1 mouse cellular context compared by ENCODE assay signal in the genomic region with DNA sequence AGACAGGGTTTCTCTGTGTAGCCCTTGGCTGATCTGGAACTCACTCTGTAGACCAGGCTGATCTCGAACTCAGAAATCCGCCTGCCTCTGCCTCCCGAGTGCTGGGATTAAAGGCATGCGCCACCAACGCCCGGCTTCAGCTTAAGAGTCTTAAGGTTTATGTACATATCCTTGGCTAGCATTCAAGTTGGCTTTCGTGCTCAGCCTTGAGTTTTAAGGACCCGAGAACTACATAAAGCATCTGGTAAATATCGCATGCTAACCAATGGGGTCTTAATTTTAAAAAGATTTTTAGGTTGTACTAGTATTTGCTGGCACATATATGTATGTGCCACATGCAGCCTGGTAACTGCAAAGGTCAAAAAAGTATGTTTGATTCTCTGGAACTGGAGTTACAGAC.
TF ChIP-seq lines count a peak whose summit lies in the region.

No protein-coding gene starts in this region.

TF ChIP-seq in myocyte, 11 proteins besides CTCF, POLR2A, EP300 and RAD21 (continued from another document):
- TF ChIP-seq USF1 (IDR thresholded peaks at IDR 0.05; ENCODE audit: low read depth) (no peak), REST (IDR thresholded peaks at IDR 0.05; ENCODE audit: insufficient read depth, insufficient read length) (no peak), TCF12 (IDR thresholded peaks at IDR 0.05; ENCODE audit: insufficient read depth, poor library complexity, severe bottlenecking) (no peak), E2F4 (IDR thresholded peaks at IDR 0.05; ENCODE audit: insufficient read depth) (no peak), MYOG (IDR thresholded peaks at IDR 0.05; ENCODE audit: control insufficient read depth in 1 of 3, insufficient read depth in 1 of 3, insufficient read length in 2 of 3, low read depth in 2 of 3) (no peak), TCF3 (IDR thresholded peaks at IDR 0.05; ENCODE audit: insufficient read length, low read depth) (no peak), CEBPB (IDR thresholded peaks at IDR 0.05; ENCODE audit: insufficient read depth, poor library complexity, severe bottlenecking) (no peak), MAX (IDR thresholded peaks at IDR 0.05; ENCODE audit: low read depth) (no peak)
TF ChIP-seq in myocyte: peak in this region for 0.
